Mouse (Mus musculus) T-helper 2 cell (primary cell): ENCODE measurements around the gene Dennd1b.

Experiments
- in situ Hi-C: fragments of 300-600 bp; cut with MboI, MseI; formaldehyde crosslinking; loops from one replicate; pipeline ENCODE4 v1.15.1; 2025; ENCODE audit warnings: high pct_unique_total_duplicates

Dennd1b gene

DNA sequence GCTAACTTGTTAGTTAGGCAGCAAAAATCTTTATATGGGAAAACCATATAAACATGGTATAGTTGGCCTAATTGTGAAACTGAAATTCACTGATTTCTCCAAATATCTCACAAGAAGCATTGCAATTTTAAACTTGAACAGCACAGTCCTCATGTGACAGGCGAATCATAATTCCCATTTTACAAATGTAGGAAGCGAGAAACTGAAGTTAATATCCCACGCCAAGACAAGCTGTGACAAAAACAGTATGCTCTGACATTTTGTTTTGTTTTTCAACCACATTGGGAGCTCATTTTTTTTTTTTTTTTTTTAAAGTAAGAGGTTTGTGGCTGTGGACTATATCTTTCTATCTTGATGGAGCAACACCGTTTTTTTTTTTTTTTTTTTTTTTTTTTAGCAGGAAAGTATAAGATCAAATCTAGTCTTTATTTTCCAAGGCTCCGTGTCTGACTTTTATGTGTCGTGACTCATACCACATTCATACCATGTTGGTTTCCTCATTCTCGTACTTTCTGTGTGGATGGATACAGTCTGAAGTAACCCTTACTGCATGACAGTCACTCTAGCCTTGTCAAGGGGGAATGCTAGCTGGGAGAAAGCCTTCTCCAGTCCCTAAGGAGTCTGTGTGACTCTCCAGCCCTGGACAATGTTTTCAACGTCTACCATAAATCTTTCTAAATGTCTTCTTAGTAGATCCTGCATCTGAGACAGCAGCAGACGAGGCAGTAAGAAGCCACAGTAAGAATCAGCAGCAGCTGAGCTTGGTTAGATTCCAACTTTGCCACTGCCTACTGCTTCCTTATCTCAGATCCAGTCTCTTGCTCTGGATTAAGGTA, 751 bp upstream of the Dennd1b start:
- in situ Hi-C loops = no loop called here

DNA sequence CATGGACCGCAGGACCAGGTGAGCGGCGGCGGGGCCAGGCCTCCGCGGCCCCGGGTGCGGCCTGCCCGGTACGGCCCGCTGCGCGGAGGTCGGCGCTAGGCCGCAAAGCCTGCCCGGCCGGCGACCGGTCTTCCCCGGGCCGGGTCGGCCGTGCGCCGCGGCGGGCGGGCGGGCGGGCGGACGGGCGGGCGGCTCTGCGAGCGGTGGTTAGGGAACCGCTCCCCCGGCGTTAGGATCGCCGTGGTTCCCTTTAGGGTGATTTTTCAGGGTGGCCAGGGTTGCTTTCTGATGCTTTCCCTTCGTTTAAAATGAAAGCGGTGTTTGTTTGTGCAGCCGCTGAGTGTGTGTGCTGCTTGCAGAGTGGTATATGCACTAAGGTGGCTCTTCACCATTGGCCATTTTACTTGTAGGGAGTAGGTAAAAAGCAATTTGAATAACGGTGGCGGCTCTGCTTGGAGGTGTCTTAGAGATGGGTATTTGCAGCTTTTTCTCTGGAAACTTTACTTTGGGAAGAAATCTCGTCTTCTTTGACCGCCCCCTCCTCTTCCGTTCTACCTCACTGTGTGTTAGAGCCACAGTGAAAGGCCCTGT, 728 bp downstream of the Dennd1b start:
- in situ Hi-C loops = no loop called here

DNA sequence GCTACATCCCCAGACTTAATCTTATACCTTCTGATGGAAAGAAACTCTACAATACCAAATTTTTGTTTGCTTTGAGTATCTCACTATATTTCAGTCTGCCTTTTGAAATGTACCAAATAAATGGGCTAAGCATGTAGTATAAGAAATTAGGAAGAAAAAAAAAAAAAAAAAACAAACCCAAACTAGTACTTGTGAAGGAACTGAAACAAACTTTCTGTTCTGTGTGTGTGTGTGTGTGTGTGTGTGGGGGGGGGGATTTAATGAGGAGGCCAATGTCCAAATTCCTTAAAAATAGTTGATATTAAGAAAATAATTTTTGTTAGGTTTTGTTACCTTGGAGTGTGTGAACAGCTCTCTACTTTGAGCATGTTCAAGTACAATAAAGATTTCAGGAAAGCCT, 1.8 kb downstream of the Dennd1b start:
- in situ Hi-C loops = no loop called here

DNA sequence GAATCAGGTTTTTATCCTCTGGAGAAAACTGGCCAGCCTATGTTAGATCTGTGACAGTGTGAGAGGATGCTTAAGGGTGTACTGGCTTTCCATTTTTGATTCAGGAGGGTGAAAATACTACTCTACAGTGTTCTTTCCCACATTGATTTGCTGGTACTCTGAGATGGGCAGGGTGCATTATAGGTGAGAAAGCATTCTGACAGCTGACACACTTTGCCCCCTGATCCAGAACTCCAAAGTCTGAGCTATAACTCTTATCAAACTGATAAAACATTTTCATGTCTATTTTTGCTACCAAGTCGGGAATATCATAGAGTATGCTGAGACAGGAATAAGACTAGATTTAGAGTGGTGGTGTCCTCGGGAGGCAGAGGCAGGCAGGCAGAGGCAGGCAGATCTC, 2.3 kb downstream of the Dennd1b start:
- in situ Hi-C loops = no loop called here

DNA sequence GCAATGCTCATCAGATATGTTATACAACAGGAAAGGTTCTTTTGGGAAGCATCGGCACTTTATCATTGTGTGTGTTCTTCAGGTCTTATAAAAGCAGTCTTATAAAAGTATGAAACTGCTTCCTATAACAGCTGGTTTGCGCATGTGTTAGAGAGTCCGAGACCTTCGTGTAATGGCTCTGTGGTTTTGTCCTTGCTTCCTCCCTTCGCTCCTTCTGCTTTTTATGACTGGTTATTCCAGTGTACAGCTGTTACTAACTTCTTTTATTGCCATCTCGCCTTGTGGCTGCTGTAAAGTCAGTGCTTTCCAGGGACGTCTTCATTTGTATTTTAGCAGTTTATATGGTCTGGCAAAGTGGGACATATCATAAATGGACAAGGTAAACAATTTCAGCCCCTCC, 4.2 kb downstream of the Dennd1b start:
- in situ Hi-C loops = no loop called here

DNA sequence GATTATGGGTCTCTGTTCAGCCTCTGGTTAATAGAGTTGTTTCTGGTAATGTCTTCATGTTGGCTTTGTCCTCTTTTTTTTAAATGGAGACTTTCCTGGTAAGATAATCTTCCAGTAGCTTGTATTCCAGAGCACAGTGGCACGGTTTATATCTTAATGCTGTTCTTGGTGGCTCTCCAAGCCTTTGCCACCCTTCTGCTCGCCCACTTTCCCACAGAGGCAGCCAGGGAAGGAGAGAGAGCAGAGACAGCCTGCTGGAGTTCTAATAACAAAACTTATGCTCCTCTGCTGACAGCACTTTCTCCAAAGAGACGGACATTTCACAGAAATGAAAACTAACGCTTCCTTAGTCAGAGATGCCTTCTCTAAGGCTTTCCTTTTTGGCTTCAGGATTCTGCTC, 6.8 kb downstream of the Dennd1b start:
- in situ Hi-C loops = loop anchor here (10.0 kb wide), 1 partner anchor 825 kb away; no protein-coding TSS in a partner anchor

DNA sequence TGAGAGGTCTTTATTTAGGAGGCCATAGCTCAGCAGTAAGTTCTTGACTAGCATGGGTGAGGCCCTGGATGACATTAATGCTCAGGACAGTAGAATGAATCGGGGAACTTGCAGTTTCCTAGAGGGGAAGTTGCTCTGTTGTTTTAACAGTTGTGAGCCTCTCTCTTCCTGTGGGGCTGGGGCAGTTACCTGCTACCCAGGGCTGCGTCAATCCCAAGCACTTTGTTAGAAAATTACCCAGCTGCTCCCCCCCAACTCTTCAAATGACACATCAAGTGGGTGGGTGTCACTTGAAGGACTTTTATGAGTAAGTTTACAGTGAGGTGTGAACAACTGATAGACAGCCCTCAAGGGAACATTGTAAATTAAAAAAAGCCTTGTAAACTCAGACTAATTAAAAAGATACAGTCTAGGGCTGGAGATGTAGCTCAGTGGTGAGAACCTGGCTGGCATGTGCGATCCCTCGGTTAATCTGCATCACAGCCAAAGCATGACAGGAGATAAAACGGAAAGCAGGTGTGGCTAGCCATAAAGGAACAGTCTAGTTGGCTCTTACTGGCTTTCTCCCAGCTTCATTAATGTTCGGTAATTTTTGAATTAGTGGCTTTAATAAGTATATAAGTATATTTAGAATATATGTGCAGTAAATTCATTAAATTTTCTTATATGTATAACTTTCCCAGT, 10.4 kb downstream of the Dennd1b start:
- in situ Hi-C loops = loop anchor here (10.0 kb wide), 1 partner anchor 829 kb away; no protein-coding TSS in a partner anchor

DNA sequence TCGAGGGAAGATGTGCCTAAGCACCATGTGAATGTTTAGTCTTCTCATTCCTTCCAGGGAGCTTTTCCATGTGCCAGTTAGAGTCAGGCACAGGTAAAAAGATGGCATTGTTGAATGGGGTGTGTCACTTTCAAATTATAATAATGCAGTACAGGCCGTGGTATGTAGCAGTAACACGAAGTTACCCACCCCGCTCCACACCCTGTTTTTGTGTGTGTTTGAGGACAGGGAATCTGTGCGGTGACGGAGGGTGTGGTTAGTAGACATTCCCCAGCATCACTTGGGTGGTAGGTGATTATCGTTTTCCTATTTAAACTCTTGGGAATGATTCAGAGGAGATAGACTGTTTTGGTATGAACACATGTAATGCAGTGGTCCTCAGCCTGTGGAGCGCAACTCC, 11.6 kb downstream of the Dennd1b start:
- in situ Hi-C loops = loop anchor here (10.0 kb wide), 1 partner anchor 830 kb away; no protein-coding TSS in a partner anchor

DNA sequence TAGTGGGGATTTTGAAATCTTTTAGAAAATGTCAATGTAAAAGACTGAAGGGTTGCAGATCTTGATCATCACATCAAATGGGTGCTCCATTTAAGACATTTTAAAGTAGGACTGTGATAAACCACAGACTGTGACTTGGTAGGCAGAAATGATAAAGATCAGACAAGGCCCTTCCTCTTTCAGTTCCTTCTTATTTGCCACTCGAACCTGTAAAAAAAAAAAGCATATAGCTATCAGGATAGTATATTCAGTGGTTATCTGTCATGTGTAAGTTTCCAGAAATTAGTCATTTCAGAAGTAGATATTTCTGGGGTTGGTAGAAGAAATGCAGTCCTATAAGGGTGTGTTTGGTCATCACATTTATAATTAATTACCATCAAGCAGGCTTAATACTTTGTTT, 12.7 kb downstream of the Dennd1b start:
- in situ Hi-C loops = loop anchor here (10.0 kb wide), 1 partner anchor 831 kb away; no protein-coding TSS in a partner anchor

DNA sequence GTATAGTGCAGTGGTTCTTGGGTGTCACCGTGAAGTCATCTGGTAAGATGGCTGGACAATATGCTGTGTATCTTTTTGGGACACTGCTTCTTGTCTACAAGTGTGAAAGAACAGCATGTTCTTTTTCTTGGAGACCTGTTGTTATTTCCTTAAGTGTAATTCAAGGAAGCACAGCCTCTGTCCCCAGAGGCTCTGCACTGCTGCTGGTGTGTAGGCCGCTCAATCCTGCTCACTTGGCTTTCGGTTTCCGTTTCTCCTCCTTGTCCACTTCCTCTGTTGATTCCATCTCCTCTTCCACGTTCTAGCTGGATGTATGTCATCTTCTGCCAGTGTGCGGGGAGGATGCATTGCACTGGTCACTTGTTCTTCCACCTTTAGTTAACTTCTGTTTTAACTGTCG, 19.0 kb downstream of the Dennd1b start:
- in situ Hi-C loops = loop anchor here (5.0 kb wide), 1 partner anchor 95 kb away; no protein-coding TSS in a partner anchor

DNA sequence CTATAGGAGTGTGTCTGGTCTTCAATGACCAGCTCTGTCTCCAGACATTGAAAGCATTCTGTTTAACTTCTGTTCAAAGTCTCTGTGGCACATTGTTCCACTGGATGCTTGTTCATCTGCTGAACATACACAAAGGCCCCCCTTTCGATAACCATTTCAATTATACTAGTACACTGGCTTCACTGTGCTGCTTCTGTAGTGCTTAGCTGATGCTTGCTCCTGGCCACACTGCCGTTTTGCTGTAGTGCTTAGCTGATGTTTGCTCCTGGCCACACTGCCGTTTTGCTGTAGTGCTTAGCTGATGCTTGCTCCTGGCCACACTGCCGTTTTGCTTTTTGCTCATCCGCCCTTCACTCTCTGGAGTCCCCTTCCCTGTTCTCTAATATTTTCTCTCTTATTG, 19.4 kb downstream of the Dennd1b start:
- in situ Hi-C loops = loop anchor here (5.0 kb wide), 1 partner anchor 95 kb away; no protein-coding TSS in a partner anchor

DNA sequence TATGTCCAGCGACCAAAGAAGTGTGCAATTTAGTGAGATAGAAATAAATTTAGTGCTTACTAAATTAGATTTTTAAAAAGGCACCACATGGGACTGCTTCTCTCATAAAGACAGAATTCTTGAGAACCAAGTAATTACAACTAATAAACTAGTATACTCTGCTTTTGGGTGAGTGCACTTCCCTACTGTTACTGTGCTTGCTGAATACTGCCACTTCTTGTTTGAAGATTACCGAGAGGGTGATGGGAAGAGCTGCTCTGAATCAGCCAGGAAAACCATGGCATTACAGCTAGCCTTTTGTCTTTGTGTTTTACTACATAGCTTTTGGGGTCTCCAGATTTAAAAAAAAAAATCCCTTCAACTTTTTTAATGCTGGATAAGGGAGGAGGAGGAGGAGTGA, 19.8 kb downstream of the Dennd1b start:
- in situ Hi-C loops = loop anchor here (5.0 kb wide), 1 partner anchor 94 kb away; no protein-coding TSS in a partner anchor

DNA sequence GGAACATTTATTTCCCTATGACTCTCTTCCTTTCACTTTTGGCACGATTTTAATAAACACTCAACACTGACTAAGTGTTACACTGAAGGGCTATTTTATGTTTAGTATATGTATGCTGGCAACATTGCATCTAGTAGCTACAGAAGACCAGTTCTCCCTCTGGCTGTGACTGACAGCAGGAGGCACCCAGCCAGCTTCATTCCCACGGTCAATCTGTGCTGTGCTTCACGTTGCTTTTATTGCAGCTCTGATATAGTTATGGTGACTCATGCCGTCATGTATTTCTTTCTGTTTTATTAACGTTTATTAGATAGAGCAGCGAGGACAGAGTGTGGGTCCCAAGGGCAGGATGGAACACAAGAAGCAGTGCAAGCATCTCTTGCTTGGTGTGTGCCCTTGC, 20.2 kb downstream of the Dennd1b start:
- in situ Hi-C loops = loop anchor here (5.0 kb wide), 1 partner anchor 94 kb away; no protein-coding TSS in a partner anchor

DNA sequence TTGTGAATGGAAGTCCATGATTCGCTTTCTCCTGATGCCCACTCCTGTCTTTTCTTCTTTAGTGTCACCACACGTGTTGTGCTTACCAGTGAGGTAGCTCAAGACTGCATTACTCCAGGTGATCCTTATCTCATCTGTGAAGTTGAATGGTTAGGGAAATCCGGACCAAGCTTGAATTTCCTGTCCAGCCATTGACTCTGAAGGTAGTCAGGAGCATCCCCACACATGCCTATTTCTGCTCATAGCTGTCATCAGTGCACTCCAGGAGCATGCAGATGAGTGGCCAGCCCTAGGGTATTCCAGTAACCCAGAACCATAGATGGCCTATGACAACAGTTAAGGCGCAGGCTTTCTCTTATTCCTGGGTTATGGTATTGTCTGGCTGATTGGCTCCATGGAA, 20.9 kb downstream of the Dennd1b start:
- in situ Hi-C loops = loop anchor here (5.0 kb wide), 1 partner anchor 93 kb away; no protein-coding TSS in a partner anchor

DNA sequence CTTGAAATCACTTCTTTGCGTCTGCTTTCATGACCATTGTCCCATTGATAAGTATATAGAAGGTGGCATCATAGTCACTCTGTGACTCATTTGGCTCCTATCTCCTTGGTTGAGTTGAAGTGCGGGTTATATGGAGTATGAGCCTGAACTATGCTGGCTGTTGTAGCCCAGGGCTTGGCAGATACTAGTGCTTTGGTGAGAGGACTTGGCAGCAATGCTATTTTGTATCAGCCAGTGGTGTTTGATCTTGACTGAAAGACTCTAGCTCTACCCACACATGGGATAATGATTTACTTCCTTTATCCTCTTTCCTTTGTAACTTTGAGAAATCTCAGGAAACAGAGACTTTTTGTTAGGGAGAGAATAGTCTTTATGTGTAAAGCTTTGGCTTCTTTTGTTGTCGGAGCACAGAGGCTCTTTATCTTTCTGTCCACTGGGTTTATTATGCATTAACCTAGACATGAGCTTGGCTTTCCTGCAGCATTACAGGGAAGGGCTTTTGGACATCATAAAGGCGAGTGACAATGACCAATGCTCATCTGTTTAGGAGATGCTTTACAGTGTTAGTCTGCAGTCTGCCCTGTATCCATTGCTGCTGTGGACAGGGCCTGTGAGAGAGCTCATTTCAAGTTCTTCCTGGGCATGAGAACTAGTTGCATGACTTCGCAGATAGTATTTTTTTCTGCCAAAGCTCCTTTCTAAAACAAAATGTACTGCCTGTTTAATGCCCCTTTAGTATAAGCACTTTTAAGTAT, 29.3 kb downstream of the Dennd1b start:
- in situ Hi-C loops = no loop called here

DNA sequence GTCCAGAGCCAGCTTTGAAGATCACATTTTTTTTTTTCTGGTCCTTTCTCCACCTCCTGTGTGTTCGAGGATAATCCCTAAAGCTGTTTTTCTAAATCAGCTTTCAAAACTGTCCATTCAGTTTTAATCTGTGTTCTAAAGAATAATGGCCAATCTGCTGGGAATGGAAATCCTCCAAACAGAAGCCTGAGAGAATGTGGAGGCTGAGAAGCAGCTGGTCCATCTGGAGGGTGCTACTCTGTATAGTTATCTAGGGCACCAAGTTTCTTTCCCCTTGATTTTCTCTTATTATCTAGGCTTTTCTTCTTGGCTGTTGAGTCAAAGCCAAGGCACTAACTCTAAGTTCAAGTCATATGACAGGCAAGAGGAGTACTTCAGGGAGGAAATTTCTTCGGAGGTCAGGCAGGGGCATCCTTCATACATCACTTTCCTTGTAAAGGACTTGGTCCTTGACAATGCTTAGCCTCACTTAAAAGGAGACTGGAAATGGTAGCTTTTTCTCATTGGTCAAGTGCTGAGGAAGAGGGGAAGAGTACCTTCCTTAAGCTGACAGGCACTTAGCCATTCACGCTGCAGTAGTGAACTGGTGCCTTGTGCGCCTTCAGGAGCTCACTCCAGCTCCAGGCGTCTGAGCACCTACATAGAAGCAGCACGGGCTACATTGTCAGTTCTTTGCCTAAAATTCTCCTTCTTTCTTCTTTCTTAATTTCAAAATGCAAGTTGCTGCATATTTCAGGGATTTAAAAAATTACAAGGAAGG, 32.6 kb downstream of the Dennd1b start:
- in situ Hi-C loops = no loop called here

DNA sequence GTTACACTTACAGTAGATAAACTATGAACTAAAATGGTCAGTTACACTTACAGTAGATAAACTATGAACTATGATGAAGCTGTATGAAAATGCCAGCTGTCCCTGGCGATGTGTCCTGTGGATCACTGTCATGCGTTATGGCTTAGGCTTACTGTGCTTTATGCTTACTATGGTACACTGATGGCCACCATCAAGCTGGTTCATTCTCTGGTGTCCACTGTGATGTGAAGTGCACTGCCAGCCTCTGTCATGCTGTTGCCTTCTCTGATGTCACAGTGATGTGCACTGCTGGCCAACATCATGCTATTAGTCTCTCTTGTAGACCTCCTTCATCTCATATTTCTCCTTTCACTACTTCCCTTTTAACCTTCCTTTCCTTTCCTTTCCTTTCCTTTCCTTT, 33.4 kb downstream of the Dennd1b start:
- in situ Hi-C loops = no loop called here

DNA sequence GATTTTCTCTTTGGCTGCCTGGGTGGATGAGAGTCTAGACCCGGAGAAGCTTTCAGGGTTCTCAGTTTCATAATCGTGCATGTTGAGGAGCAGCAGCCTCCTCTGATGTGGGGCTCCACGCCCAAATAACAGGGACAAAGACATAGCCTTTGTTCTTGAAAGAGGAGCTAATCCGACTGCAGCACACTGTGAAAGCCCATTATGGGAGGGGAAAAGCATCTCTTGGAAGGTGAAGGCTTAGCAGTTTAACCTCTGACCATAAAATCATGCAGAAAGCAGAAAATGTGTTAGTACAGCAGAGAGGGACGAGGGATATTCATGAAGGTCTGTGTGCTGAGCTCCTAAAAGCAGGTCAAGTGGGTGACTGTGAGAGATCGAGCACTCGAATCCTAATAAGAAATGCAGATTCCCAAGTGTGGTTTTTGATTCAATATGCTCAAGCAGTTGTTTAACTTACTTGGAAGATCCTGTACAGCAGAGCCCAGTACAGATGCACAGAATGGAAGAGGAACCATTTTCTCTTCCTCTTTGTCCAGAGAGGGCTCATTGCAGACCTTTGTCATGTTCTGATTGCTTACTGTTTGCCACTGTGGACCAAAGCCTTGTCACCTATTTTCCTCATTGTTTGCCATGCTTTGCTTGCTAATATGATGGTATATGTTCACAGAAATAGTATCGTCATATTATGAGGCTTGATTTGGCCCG, 37.6 kb downstream of the Dennd1b start:
- in situ Hi-C loops = no loop called here

DNA sequence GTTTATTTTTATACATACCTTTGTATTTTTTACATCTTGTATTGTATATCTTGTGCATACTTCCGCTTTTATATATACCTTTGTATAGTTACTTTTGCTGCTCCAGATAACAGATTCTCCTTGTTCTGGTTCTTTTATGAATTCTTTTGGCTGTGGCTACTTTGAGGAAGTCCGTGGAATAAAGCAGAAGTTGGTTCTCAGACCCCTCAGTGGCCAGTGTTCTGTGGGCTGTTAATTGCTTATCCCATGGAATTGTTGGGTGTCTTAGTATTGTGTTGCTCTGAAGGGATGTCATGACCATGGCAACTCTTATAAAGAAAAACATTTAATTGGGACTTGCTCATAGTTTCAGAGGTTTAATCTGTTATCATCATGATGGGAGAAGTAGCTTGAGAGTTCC, 40.3 kb downstream of the Dennd1b start:
- in situ Hi-C loops = no loop called here

DNA sequence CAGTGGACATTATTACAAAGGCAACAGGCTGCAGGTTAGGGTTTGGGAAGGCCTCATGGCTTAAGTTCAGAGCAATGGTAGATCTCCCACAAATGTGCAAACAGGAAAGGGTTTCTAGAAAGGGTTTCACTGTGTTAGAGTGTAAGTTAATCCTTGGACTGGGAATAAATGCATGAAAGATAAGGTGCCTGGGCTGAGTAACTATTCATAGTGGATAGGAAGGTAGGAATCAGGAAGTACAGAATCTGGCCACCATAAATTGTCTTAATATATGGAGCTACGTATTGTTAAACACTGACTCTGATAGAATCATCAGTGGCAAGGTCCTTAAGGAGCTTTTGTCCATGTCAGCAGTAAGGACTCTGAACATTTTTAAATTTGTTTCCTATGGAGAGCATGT, 42.8 kb downstream of the Dennd1b start:
- in situ Hi-C loops = no loop called here
